Mouse (Mus musculus) ES-Bruce4 (cell line): Measurements from ENCODE around the gene Cela3b. TPM values are rescaled to one million over a fixed set of nuclear protein-coding genes. Genes with fewer than 3 reads are reported as not detected.

Source experiments
- H3K27ac ChIP-seq: 2 replicates; pipeline ENCODE4 v1.5.1; 2012; ENCODE audit warnings: low read length, inconsistent platforms; ENCODE audit not compliant: insufficient read depth
- H3K27me3 ChIP-seq: 2 replicates; pipeline ENCODE4 v1.6.1; 2012; ENCODE audit warnings: mild to moderate bottlenecking, low read length, inconsistent platforms; ENCODE audit not compliant: control insufficient read depth, poor library complexity, insufficient read depth, severe bottlenecking
- H3K36me3 ChIP-seq: 2 replicates; pipeline ENCODE4 v1.6.1; 2012; ENCODE audit warnings: inconsistent platforms, mild to moderate bottlenecking, low read length, moderate library complexity; ENCODE audit not compliant: control insufficient read depth, poor library complexity, insufficient read depth, severe bottlenecking
- H3K4me1 ChIP-seq: one replicate; pipeline ENCODE4 v1.8.1; 2011; ENCODE audit warnings: low read length; ENCODE audit not compliant: control insufficient read depth, insufficient read depth
- H3K4me3 ChIP-seq: 2 replicates; pipeline ENCODE4 v1.5.1; 2011; ENCODE audit warnings: low read depth, mild to moderate bottlenecking, low read length
- H3K9ac ChIP-seq: 2 replicates; pipeline ENCODE4 v1.6.1; 2012; ENCODE audit warnings: low read depth, mild to moderate bottlenecking, inconsistent platforms; ENCODE audit not compliant: poor library complexity, severe bottlenecking
- H3K9me3 ChIP-seq: replicated peaks from 2 replicates; pipeline ENCODE4 v1.6.1; 2012; ENCODE audit warnings: mild to moderate bottlenecking, low read length, inconsistent platforms; ENCODE audit not compliant: control insufficient read depth, poor library complexity, insufficient read depth, severe bottlenecking
- CTCF ChIP-seq: IDR thresholded peaks from one replicate; pipeline ENCODE4 v1.8.1; 2011; ENCODE audit warnings: low read depth, low read length
- EP300 ChIP-seq: IDR thresholded peaks from 2 replicates; pipeline ENCODE4 v1.6.1; 2011; ENCODE audit warnings: low read depth, low read length; ENCODE audit not compliant: insufficient read depth
- POLR2A ChIP-seq: IDR thresholded peaks from one replicate; pipeline ENCODE4 v1.8.1; 2011; ENCODE audit warnings: low read length; ENCODE audit not compliant: insufficient read depth
- polyA plus RNA-seq: library from polyadenylated mRNA; stranded (reverse); fragments of >200 nt; gene quantifications from 2 replicates; pipeline ENCODE4 v1.2.4, GENCODE M21; 2011; ENCODE audit warnings: low read depth; ENCODE audit not compliant: missing spikeins, insufficient read depth, insufficient read length

Cela3b gene
- polyA plus RNA-seq, 1 experiment: not detected

DNA sequence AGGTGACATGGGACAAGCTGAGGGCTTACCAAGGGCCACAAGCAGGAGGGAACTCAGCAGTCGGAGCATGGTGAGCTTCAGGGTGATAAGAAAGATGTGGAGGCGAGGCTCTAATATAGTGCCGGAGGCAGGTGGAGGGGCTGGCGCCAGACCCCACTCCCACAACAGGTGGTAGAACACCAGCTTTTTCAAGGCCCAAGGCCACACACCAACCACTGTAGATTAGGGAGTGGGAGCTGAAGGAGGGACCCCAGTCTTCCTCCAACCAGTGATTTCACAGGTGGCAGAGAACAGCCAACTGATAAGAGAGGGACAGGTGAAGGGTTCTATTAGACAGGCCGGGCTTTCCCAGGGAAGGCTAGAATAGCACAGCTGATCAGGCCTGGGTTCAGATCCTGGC is 20.6 kb downstream of the Cela3b start, which contains the start of gene Cela3a:
Gene Cela3a, minus strand, starts transcription at position 101 of the 400 bp plus-strand sequence.
- TF ChIP-seq POLR2A: no peak
- no peak for TF ChIP-seq EP300
- no peak for TF ChIP-seq CTCF
- H3K36me3 ChIP-seq: no peaks in the 10 kb centered on the region

DNA sequence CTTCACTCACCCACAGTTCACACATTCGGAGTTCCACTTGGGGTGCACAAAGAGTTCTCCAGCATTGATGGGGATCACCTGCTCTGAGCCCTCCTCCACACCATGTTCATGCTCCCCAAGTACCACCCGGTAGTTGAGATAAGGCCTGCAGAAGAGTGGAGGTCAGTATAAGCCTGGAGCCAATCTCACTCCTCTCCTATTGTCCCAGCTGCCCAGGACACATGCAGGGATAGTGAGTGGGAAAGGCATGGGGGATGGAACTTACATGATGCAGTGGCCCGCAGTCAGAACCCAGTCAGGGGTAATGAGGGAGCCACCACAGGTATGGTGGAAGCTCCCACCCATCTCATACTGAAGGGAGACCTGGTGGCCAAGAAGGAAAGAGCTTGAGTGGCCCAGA is 24.8 kb downstream of the Cela3b start:
- Histone ChIP-seq H3K9me3 (no peaks in the 10 kb centered on the region), H3K9ac (no peak overlapping the region), H3K4me3 (no peak overlapping the region), H3K4me1 (no peaks in the 10 kb centered on the region), H3K27ac (no peak overlapping the region), H3K27me3 (no peaks in the 10 kb centered on the region), H3K36me3 (no peaks in the 10 kb centered on the region)
- TF ChIP-seq POLR2A (no peak), EP300 (no peak), CTCF (no peak)

More for the DNA sequence above, 20.6 kb downstream of the Cela3b start, which contains the start of gene Cela3a:
- Histone ChIP-seq H3K9ac (no peak within 1 kb of the TSS), H3K27me3 (no peaks in the 10 kb centered on the region), H3K27ac (no peak within 1 kb of the TSS), H3K4me1 (no peaks in the 10 kb centered on the region), H3K9me3 (no peaks in the 10 kb centered on the region), H3K4me3 (no peak within 1 kb of the TSS)

DNA sequence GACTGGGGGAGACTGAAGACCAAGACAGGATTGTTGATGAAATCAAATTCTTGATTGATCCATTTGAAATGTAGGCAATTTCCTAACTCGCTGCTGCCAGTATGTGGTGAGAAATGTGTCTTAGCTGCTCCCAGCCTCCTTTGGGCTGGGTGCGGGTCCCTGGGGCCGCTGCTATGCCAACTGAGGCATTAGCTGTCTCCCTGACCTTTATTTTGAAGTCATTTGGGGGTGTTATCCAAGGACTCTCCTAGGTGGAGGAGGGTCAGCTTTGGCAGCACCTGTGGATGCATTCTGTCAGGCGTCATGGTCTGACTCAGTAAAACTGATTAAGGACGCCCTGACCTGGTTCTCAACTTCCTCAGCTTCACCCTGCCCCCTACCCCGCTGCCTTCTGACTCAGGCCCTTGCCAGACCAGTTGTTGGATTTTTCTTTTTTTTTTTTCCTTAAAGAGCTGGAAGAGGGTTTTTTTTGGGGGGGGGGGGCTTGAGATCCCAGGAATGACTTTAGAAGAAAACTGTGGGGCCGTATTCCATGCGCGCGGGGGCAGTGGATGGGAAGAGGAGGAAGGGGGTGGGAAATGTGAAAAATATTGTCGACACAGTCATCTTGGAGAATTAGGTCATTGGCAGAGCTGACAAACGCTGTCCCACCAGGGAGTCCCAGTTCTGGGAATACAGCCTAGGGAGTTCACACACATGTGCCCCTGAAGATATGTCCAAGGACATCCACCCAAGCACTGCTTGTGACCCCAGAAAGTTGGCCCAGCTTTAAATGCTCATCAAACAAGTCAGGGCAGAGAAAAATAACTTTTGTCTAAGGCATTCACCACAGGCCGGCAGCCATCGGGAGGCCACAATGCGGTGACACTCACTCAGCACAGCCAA is 33.5 kb downstream of the Cela3b start:
- no peak overlapping the region for H3K27ac ChIP-seq
- H3K4me1 ChIP-seq: no peaks in the 10 kb centered on the region
- no peak for TF ChIP-seq EP300
- TF ChIP-seq CTCF: no peak
- no peak for TF ChIP-seq POLR2A

DNA sequence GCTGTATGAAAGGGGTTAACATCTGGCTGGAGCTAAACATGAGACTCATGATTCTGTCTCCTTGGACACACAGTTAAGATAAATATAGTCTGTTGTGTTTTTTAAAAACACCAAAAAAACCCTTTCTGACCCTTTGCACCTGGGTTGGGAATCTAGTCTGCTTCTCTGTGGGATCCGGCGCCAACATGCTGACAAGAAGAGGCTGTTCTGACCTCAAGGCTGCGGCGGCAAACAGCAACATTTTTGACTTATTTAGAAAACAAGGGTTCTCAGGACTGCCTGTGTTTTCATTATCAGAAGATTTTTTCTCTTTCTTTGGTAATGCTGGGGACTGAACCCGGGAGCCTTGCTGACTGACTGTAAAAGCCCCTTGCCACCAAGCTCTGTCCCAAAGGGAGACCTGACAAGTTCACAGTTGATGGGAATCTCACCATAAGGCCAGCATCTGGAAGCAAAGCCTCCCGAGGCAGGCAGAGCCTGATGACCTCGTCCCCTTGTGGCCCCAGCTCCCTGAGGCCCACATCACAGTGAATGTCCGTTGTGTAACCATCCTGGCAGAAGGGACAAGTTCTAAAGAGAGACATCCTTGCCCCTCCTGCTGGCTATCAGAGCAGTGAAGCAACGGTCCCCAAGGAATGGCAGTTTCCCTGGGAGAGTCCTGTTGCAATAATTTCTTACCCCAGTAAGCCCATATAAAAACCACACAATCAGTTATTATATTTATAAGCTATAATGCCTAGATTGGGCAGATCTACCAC is 36.8 kb downstream of the Cela3b start:
- no peaks in the 10 kb centered on the region for H3K27me3 ChIP-seq
- no peak overlapping the region for H3K27ac ChIP-seq
- H3K36me3 ChIP-seq: no peaks in the 10 kb centered on the region
- H3K4me1 ChIP-seq: no peaks in the 10 kb centered on the region
- H3K9me3 ChIP-seq: no peaks in the 10 kb centered on the region
- no peak overlapping the region for H3K9ac ChIP-seq
- H3K4me3 ChIP-seq: no peak overlapping the region
- no peak for TF ChIP-seq CTCF
- no peak for TF ChIP-seq EP300
- no peak for TF ChIP-seq POLR2A

More for the DNA sequence above, 33.5 kb downstream of the Cela3b start:
- Histone ChIP-seq H3K9me3 (no peaks in the 10 kb centered on the region), H3K9ac (no peak overlapping the region), H3K36me3 (no peaks in the 10 kb centered on the region), H3K4me3 (no peak overlapping the region), H3K27me3 (no peaks in the 10 kb centered on the region)

DNA sequence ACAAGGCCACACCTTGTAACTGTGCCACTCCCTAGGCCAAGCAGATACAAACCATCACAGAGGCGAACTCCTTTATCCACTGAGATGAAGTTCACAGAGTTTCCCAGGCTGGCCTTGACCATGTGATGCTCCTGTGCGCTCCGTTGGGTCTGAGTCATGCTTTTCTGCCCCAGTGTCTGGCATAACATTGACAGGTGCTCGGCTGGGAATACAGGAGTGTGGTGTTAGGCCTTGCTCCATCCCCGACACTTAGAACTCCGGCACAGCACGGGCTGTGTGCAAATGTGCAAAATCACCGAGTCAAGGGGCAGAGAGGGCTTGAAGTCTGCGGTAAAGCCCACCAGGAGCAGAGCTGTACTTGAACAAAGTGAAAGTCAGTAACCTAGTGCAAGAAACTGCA is 37.5 kb downstream of the Cela3b start:
- H3K36me3 ChIP-seq: no peaks in the 10 kb centered on the region
- no peak overlapping the region for H3K4me3 ChIP-seq
- H3K9me3 ChIP-seq: no peaks in the 10 kb centered on the region
- no peak overlapping the region for H3K27ac ChIP-seq
- TF ChIP-seq POLR2A (no peak), CTCF (no peak), EP300 (no peak)
- H3K4me1 ChIP-seq: no peaks in the 10 kb centered on the region
- H3K9ac ChIP-seq: no peak overlapping the region
- H3K27me3 ChIP-seq: no peaks in the 10 kb centered on the region
